Mouse (Mus musculus) kidney, embryonic 15.5 days (tissue): ENCODE measurements around the gene Dhrs4. TPM values are rescaled to one million over a fixed set of nuclear protein-coding genes. Genes with fewer than 3 reads are reported as not detected.

Experiments
- ATAC-seq: fragments of 200-750 bp; cut with Nextera tagmentation; replicated peaks from 2 replicates; pipeline ENCODE4 v1.8.0; 2017; ENCODE audit warnings: moderate TSS enrichment; ENCODE audit not compliant: low FRiP score
- H3K27ac ChIP-seq: fragments of 300-500 bp; sonication (generic); 2 replicates; pipeline ENCODE4 v1.5.1; 2015; ENCODE audit warnings: mild to moderate bottlenecking, inconsistent platforms
- H3K27me3 ChIP-seq: fragments of 300-500 bp; sonication (generic); 2 replicates; pipeline ENCODE4 v1.6.1; 2015; ENCODE audit warnings: inconsistent platforms
- H3K36me3 ChIP-seq: fragments of 300-500 bp; sonication (generic); 2 replicates; pipeline ENCODE4 v1.6.1; 2015; ENCODE audit warnings: inconsistent platforms
- H3K4me1 ChIP-seq: fragments of 300-500 bp; sonication (generic); 2 replicates; pipeline ENCODE4 v1.6.1; 2015; ENCODE audit warnings: inconsistent platforms
- H3K4me2 ChIP-seq: fragments of 300-500 bp; sonication (generic); 2 replicates; pipeline ENCODE4 v1.6.1; 2015; ENCODE audit warnings: moderate library complexity, mild to moderate bottlenecking, inconsistent platforms
- H3K4me3 ChIP-seq: fragments of 300-500 bp; sonication (generic); replicated peaks from 2 replicates; pipeline ENCODE4 v1.5.1; 2015; ENCODE audit warnings: mild to moderate bottlenecking, inconsistent platforms
- H3K9ac ChIP-seq: fragments of 300-500 bp; sonication (generic); 2 replicates; pipeline ENCODE4 v1.6.1; 2015; ENCODE audit warnings: mild to moderate bottlenecking, inconsistent platforms
- H3K9me3 ChIP-seq: fragments of 300-500 bp; sonication (generic); replicated peaks from 2 replicates; pipeline ENCODE4 v1.6.1; 2016; ENCODE audit warnings: inconsistent platforms
- WGBS: fragments of 180-500 bp; shearing (Covaris S2); methylation state at CpG from one replicate; pipeline ENCODE4 v1.1.7; 2015; ENCODE audit warnings: mixed read lengths; 5-methylcytosine and 5-hydroxymethylcytosine counted together
- polyA plus RNA-seq: library from polyadenylated mRNA; unstranded; fragments of >200 nt; fragmentation: Nextera tagmentation; extraction: Ambion mirVana; gene quantifications from 2 replicates; pipeline ENCODE4 v1.2.1, GENCODE M21; 2015

Dhrs4 gene
- polyA plus RNA-seq, result 127 and 130 TPM in 2 replicates

- Histone ChIP-seq H3K9ac (peak within 1 kb of the TSS; percentile 71), H3K27ac (peak within 1 kb of the TSS; percentile 93), H3K4me1 (peaks cover 20% of the 10 kb centered on the region; the same call in 1 of the 2 replicates), H3K27me3 (no peaks in the 10 kb centered on the region), H3K36me3 (peaks cover 17% of the 10 kb centered on the region), H3K4me3 (peak within 1 kb of the TSS; percentile 65), H3K9me3 (no peaks in the 10 kb centered on the region), H3K4me2 (peak within 1 kb of the TSS; percentile 65)
- under 1% methylated on average over 38 of the region's 38 CpGs for WGBS
- ATAC-seq, result peak; percentile 99
Observed at GRCm38 (mm10) chr14:55478651-55479599, at the start of gene Dhrs4. Dhrs4 (plus strand) TSS chr14:55478758.

GRCm38 (mm10) chr14:55430255-55430654 is 48.3 kb upstream of the Dhrs4 start:
- no peaks in the 10 kb centered on the region for H3K36me3 ChIP-seq
- H3K9ac ChIP-seq, result no peak overlapping the region
- H3K9me3 ChIP-seq, result no peaks in the 10 kb centered on the region
- H3K4me2 ChIP-seq, result no peak overlapping the region
- ATAC-seq, result no peak
- H3K27me3 ChIP-seq, result no peaks in the 10 kb centered on the region
- no peak overlapping the region for H3K4me3 ChIP-seq
- WGBS, result 91% methylated on average over 4 of the region's 4 CpGs
- H3K4me1 ChIP-seq, result no peaks in the 10 kb centered on the region
- no peak overlapping the region for H3K27ac ChIP-seq

- no peaks in the 10 kb centered on the region for H3K36me3 ChIP-seq
- H3K4me3 ChIP-seq, result no peak overlapping the region
- 92% methylated on average over 1 of the region's 1 CpGs for WGBS
- no peaks in the 10 kb centered on the region for H3K9me3 ChIP-seq
- no peak overlapping the region for H3K4me2 ChIP-seq
- H3K4me1 ChIP-seq, result peaks cover 2% of the 10 kb centered on the region; the same call in 1 of the 2 replicates
- H3K27ac ChIP-seq, result no peak overlapping the region
- no peak overlapping the region for H3K9ac ChIP-seq
- H3K27me3 ChIP-seq, result no peaks in the 10 kb centered on the region
- ATAC-seq, result no peak
Observed at GRCm38 (mm10) chr14:55433052-55433451, 45.5 kb upstream of the Dhrs4 start.

GRCm38 (mm10) chr14:55434825-55435224 is 43.7 kb upstream of the Dhrs4 start:
- no peaks in the 10 kb centered on the region for H3K36me3 ChIP-seq
- peaks cover 8% of the 10 kb centered on the region; the same call in 1 of the 2 replicates for H3K4me1 ChIP-seq
- H3K4me2 ChIP-seq, result no peak overlapping the region
- H3K4me3 ChIP-seq, result no peak overlapping the region
- WGBS, result 91% methylated on average over 3 of the region's 3 CpGs
- H3K9me3 ChIP-seq, result no peaks in the 10 kb centered on the region
- H3K27ac ChIP-seq, result no peak overlapping the region
- no peaks in the 10 kb centered on the region for H3K27me3 ChIP-seq
- H3K9ac ChIP-seq, result no peak overlapping the region
- ATAC-seq, result no peak

- Histone ChIP-seq H3K9ac (no peak overlapping the region), H3K36me3 (no peaks in the 10 kb centered on the region), H3K27me3 (no peaks in the 10 kb centered on the region), H3K4me1 (peaks cover 8% of the 10 kb centered on the region; the same call in 1 of the 2 replicates), H3K9me3 (no peaks in the 10 kb centered on the region), H3K4me3 (no peak overlapping the region), H3K27ac (no peak overlapping the region), H3K4me2 (no peak overlapping the region)
- no peak for ATAC-seq
- 81% methylated on average over 8 of the region's 8 CpGs for WGBS
Observed at GRCm38 (mm10) chr14:55437118-55437517, 41.4 kb upstream of the Dhrs4 start.

- Histone ChIP-seq H3K4me1 (peaks cover 8% of the 10 kb centered on the region; the same call in 1 of the 2 replicates), H3K27me3 (no peaks in the 10 kb centered on the region), H3K4me3 (no peak overlapping the region), H3K36me3 (no peaks in the 10 kb centered on the region), H3K4me2 (no peak overlapping the region), H3K9ac (no peak overlapping the region), H3K27ac (no peak overlapping the region), H3K9me3 (no peaks in the 10 kb centered on the region)
- no peak for ATAC-seq
- WGBS, result 16% methylated on average over 6 of the region's 6 CpGs
Observed at GRCm38 (mm10) chr14:55438193-55438784, 40.3 kb upstream of the Dhrs4 start.

- no peak overlapping the region for H3K4me3 ChIP-seq
- WGBS, result 54% methylated on average over 2 of the region's 2 CpGs
- H3K4me1 ChIP-seq, result peaks cover 15% of the 10 kb centered on the region
- no peaks in the 10 kb centered on the region for H3K9me3 ChIP-seq
- H3K9ac ChIP-seq, result no peak overlapping the region
- H3K27ac ChIP-seq, result no peak overlapping the region
- H3K27me3 ChIP-seq, result no peaks in the 10 kb centered on the region
- H3K4me2 ChIP-seq, result no peak overlapping the region
- ATAC-seq, result no peak
- H3K36me3 ChIP-seq, result no peaks in the 10 kb centered on the region
Observed at GRCm38 (mm10) chr14:55457693-55458092, 20.9 kb upstream of the Dhrs4 start.

GRCm38 (mm10) chr14:55458273-55458672 is 20.3 kb upstream of the Dhrs4 start:
- no peak; the same call in 1 of the 2 replicates for ATAC-seq
- WGBS, result 20% methylated on average over 10 of the region's 10 CpGs
- Histone ChIP-seq H3K9ac (no peak overlapping the region), H3K4me3 (no peak overlapping the region), H3K9me3 (no peaks in the 10 kb centered on the region), H3K4me1 (peaks cover 15% of the 10 kb centered on the region), H3K27me3 (no peaks in the 10 kb centered on the region), H3K4me2 (no peak overlapping the region), H3K36me3 (no peaks in the 10 kb centered on the region), H3K27ac (no peak overlapping the region)

- ATAC-seq, result no peak
- Histone ChIP-seq H3K4me2 (no peak overlapping the region), H3K4me3 (no peak overlapping the region), H3K36me3 (no peaks in the 10 kb centered on the region), H3K9ac (no peak overlapping the region), H3K9me3 (no peaks in the 10 kb centered on the region), H3K27ac (0 out of 2 replicates have a peak overlapping the region, but pooled peaks have one; percentile 72), H3K4me1 (peaks cover 15% of the 10 kb centered on the region), H3K27me3 (no peaks in the 10 kb centered on the region)
- 78% methylated on average over 3 of the region's 3 CpGs for WGBS
Observed at GRCm38 (mm10) chr14:55458761-55459160, 19.8 kb upstream of the Dhrs4 start.

GRCm38 (mm10) chr14:55459796-55460195 is 18.8 kb upstream of the Dhrs4 start:
- Histone ChIP-seq H3K4me2 (peak overlapping the region; percentile 23), H3K27me3 (no peaks in the 10 kb centered on the region), H3K4me3 (no peak overlapping the region), H3K4me1 (peaks cover 15% of the 10 kb centered on the region), H3K9ac (no peak overlapping the region), H3K9me3 (no peaks in the 10 kb centered on the region), H3K36me3 (no peaks in the 10 kb centered on the region), H3K27ac (peak overlapping the region; percentile 72)
- 0 out of 2 replicates have a peak, but pooled peaks have one; percentile 44 for ATAC-seq
- WGBS, result 48% methylated on average over 4 of the region's 4 CpGs

- Histone ChIP-seq H3K9me3 (no peaks in the 10 kb centered on the region), H3K4me3 (no peak overlapping the region), H3K9ac (no peak overlapping the region), H3K27me3 (no peaks in the 10 kb centered on the region), H3K27ac (peak overlapping the region; percentile 72), H3K4me2 (peak overlapping the region; percentile 23), H3K36me3 (no peaks in the 10 kb centered on the region), H3K4me1 (peaks cover 15% of the 10 kb centered on the region)
- 48% methylated on average over 10 of the region's 10 CpGs for WGBS
- peak; percentile 69 for ATAC-seq
Observed at GRCm38 (mm10) chr14:55460297-55460696, 18.3 kb upstream of the Dhrs4 start.

- no peaks in the 10 kb centered on the region for H3K9me3 ChIP-seq
- no peak overlapping the region for H3K27ac ChIP-seq
- no peak for ATAC-seq
- WGBS, result 56% methylated on average over 4 of the region's 4 CpGs
- H3K36me3 ChIP-seq, result no peaks in the 10 kb centered on the region
- peaks cover 6% of the 10 kb centered on the region; the same call in 1 of the 2 replicates for H3K27me3 ChIP-seq
- H3K9ac ChIP-seq, result no peak overlapping the region
- H3K4me2 ChIP-seq, result no peak overlapping the region
- H3K4me3 ChIP-seq, result no peak overlapping the region
- H3K4me1 ChIP-seq, result peaks cover 15% of the 10 kb centered on the region
Observed at GRCm38 (mm10) chr14:55461757-55462156, 16.8 kb upstream of the Dhrs4 start.
